In the genomic region with DNA sequence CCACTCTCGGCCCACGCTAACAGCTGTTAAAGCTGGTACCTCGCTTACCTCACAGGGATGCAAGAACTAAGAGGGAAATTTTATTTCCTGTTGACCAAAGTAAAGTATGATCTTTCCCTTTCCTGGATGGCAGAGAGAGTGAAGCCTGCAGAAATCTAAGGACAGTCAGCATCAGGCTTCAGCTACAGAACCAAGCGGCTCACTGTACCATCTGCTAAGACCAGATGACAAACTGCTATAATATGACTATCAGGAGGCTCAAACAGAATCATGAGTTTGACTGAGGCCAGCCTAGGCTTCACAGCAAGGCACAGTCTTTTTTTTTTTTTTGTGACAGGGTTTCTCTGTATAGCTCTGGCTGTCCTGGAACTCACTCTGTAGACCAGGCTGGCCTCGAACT, we compare ENCODE assay signal across 26 mouse cellular contexts. TPM values are rescaled to one million over a fixed set of nuclear protein-coding genes. Genes with fewer than 3 reads are reported as not detected.
DNase-seq lines count a peak whose midpoint lies in the region; ATAC-seq and TF ChIP-seq lines count a peak whose summit lies in the region.
"Had no signal": no experiment of that assay in that cellular context is flagged by ENCODE, and none has a peak within 500 bp of the region (broad histone marks: within the 10 kb centered on the region; RNA-seq: fewer than 3 reads in every experiment).

No protein-coding gene starts in this region.

- TF ChIP-seq CTCF in forebrain, postnatal 0 days (IDR thresholded peaks at IDR 0.05; ENCODE audit: low read depth) = no peak

- no peaks in the 10 kb centered on the region for H3K27me3 ChIP-seq in forebrain, postnatal 0 days (ENCODE audit: insufficient read depth, low read length)
- no peaks in the 10 kb centered on the region for H3K27me3 ChIP-seq in forebrain, embryonic 12.5 days
- H3K27me3 ChIP-seq: heart, embryonic 12.5 days had no signal

- no peak overlapping the region for H3K4me2 ChIP-seq in forebrain, postnatal 0 days (ENCODE audit: low read depth)
- no peak overlapping the region for H3K4me2 ChIP-seq in forebrain, embryonic 12.5 days
- H3K4me2 ChIP-seq: heart, embryonic 12.5 days; hindbrain, embryonic 14.5 days had no signal

- ATAC-seq in forebrain, postnatal 0 days = peak; percentile 32; the same call in 1 of the 2 replicates
- no peak for ATAC-seq in forebrain, embryonic 12.5 days (ENCODE audit: low FRiP score)
- ATAC-seq: activated CD4-positive, CD25-positive, alpha-beta regulatory T cell, adult 4 months; forebrain, embryonic 14.5 days; hindbrain, postnatal 0 days had no signal

- 91% methylated on average over 5 of the region's 5 CpGs for WGBS in forebrain, postnatal 0 days
- 95% methylated on average over 5 of the region's 5 CpGs for WGBS in forebrain, embryonic 12.5 days

- DNase-seq in forebrain, postnatal 0 days = no peak
- DNase-seq in layer of hippocampus, adult 11-12 months (ENCODE audit: low spot score) = peak; percentile 23
- DNase-seq in layer of hippocampus, postnatal 36 days = no peak
- peak; percentile 39 for DNase-seq in brain, adult 2 months (ENCODE audit: low read depth, low spot score)
- DNase-seq in telencephalon, adult 2 months (ENCODE audit: low read depth, low spot score) = peak; percentile 22
- no peak for DNase-seq in urinary bladder, postnatal 10 days (ENCODE audit: low spot score)
- DNase-seq: adrenal gland, adult 8-10 months; adrenal gland, postnatal 25 days; cerebellum, adult 18-20 months; cerebellum, adult 9-10 months; cerebellum, postnatal 14 days; gastrocnemius, adult 2 months; gastrocnemius, postnatal 14 days; heart, adult 11 months; heart, postnatal 14 days; heart, postnatal 4 days had no signal

- H3K27ac ChIP-seq in forebrain, postnatal 0 days (ENCODE audit: low read depth, low read length) = no peak overlapping the region
- H3K27ac ChIP-seq in forebrain, embryonic 12.5 days = no peak overlapping the region
- H3K27ac ChIP-seq: forebrain, embryonic 10.5 days; gastrocnemius, adult 2 months; hindbrain, embryonic 14.5 days; hindbrain, postnatal 0 days had no signal

- no peaks in the 10 kb centered on the region; the same call in 1 of the 2 replicates for H3K36me3 ChIP-seq in forebrain, postnatal 0 days (ENCODE audit: insufficient read depth)
- H3K36me3 ChIP-seq in forebrain, embryonic 12.5 days (replicated peaks) = no peaks in the 10 kb centered on the region
- H3K36me3 ChIP-seq: forebrain, embryonic 10.5 days; heart, embryonic 12.5 days had no signal

- H3K4me3 ChIP-seq in forebrain, postnatal 0 days (ENCODE audit: low read depth, low read length) = no peak overlapping the region
- no peak overlapping the region for H3K4me3 ChIP-seq in forebrain, embryonic 12.5 days (replicated peaks)
- H3K4me3 ChIP-seq: forebrain, embryonic 10.5 days; gastrocnemius, adult 2 months; heart, embryonic 12.5 days had no signal

- no peaks in the 10 kb centered on the region for H3K9me3 ChIP-seq in forebrain, postnatal 0 days (ENCODE audit: low read length)
- no peaks in the 10 kb centered on the region for H3K9me3 ChIP-seq in forebrain, embryonic 12.5 days
- H3K9me3 ChIP-seq: forebrain, embryonic 10.5 days; heart, embryonic 12.5 days had no signal

- no peak overlapping the region for H3K9ac ChIP-seq in forebrain, postnatal 0 days
- no peak overlapping the region for H3K9ac ChIP-seq in forebrain, embryonic 12.5 days
- H3K9ac ChIP-seq: heart, embryonic 12.5 days; hindbrain, embryonic 14.5 days had no signal

- no peaks in the 10 kb centered on the region for H3K4me1 ChIP-seq in forebrain, postnatal 0 days (ENCODE audit: insufficient read depth)
- no peaks in the 10 kb centered on the region for H3K4me1 ChIP-seq in forebrain, embryonic 12.5 days
- H3K4me1 ChIP-seq: forebrain, embryonic 10.5 days had no signal

RNA-seq across cellular contexts. Expression of gene Slc7a9, which starts 16.4 kb away (rescaled TPM):
- not detected in 2 replicates for total RNA-seq in forebrain, postnatal 0 days (2014; rRNA removed)
- 0.11 TPM in 1 of 2 replicates, not detected in the other for polyA plus RNA-seq in forebrain, postnatal 0 days (2015; fragmentation: Nextera tagmentation; extraction: Ambion mirVana)
- polyA plus RNA-seq in forebrain, embryonic 12.5 days (2016; fragmentation: Nextera tagmentation; extraction: Ambion mirVana) = 0.14 TPM in 1 of 2 replicates, not detected in the other
- total RNA-seq in layer of hippocampus, postnatal 36 days (2021) = not detected
- total RNA-seq: adrenal gland, adult 8-10 months; adrenal gland, postnatal 25 days; gastrocnemius, adult 2 months; gastrocnemius, postnatal 14 days; gastrocnemius, postnatal 4 days; heart, postnatal 14 days; heart, postnatal 4 days; hindbrain, postnatal 0 days had no signal
- polyA plus RNA-seq: activated CD4-positive, CD25-positive, alpha-beta regulatory T cell, adult 4 months; embryonic facial prominence, embryonic 11.5 days; forebrain, embryonic 14.5 days; hindbrain, embryonic 11.5 days; hindbrain, embryonic 14.5 days; hindbrain, postnatal 0 days had no signal

Comparison
In these comparisons a context has a peak if more than half of its experiments do, and no peak if none do; other contexts are left out.
1. DNase-seq: peak in layer of hippocampus, adult 11-12 months (single experiment), brain, adult 2 months (single experiment) and telencephalon, adult 2 months (single experiment); none in forebrain, postnatal 0 days (single experiment), layer of hippocampus, postnatal 36 days (0 of 2) and urinary bladder, postnatal 10 days (single experiment).